Mouse (Mus musculus) thymus, postnatal 36 days (tissue): ENCODE measurements around the gene Vps13d.

ENCODE experiments used
- DNase-seq, 2 experiments: peaks; one replicate each; pipeline ENCODE4 v3.0.0; 2022; ENCODE audit warnings: mixed read lengths in 2 of 2

Gene Vps13d

GRCm38 (mm10) chr4:144930366-144930765 is 264.4 kb downstream of the Vps13d start:
- no peak for DNase-seq

GRCm38 (mm10) chr4:144929811-144930221 is 265.0 kb downstream of the Vps13d start:
- DNase-seq = no peak

- DNase-seq = no peak
Measured at GRCm38 (mm10) chr4:144928693-144929436, 265.9 kb downstream of the Vps13d start.
